Mouse (Mus musculus): Measurements from ENCODE around the gene Rapgef1. TPM values are rescaled to one million over a fixed set of nuclear protein-coding genes. Genes with fewer than 3 reads are reported as not detected.
A peak's percentile ranks its signal among the peaks of the same experiment; 100 is the strongest.

Gene Rapgef1
- total RNA-seq, 2 experiments from 2014 or later, result 104 to 107 TPM

DNA sequence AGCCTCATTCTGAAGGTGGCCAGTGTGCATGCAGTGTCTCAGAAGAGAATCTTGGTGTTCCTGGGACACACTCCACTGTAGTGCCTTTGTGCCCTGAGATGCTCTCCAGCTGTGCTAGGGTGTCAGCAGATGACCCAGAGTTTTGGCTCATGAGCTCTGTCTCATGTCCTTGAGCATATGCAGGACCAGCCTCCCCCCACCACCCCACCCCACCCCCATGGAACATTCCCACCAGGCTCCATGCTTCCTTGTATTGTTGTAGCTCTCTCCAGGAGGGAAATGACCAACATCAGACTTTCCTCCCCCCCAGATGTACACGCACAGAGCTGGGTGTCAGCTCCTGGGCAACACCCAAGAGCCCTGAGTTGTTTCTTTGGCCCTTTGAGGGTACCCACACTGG is 19.9 kb downstream of the Rapgef1 start:
- intact Hi-C loops (cut with DNase I), result no loop called here
- DNase-seq (ENCODE audit: low spot score in 2 of 2), result no peak

DNA sequence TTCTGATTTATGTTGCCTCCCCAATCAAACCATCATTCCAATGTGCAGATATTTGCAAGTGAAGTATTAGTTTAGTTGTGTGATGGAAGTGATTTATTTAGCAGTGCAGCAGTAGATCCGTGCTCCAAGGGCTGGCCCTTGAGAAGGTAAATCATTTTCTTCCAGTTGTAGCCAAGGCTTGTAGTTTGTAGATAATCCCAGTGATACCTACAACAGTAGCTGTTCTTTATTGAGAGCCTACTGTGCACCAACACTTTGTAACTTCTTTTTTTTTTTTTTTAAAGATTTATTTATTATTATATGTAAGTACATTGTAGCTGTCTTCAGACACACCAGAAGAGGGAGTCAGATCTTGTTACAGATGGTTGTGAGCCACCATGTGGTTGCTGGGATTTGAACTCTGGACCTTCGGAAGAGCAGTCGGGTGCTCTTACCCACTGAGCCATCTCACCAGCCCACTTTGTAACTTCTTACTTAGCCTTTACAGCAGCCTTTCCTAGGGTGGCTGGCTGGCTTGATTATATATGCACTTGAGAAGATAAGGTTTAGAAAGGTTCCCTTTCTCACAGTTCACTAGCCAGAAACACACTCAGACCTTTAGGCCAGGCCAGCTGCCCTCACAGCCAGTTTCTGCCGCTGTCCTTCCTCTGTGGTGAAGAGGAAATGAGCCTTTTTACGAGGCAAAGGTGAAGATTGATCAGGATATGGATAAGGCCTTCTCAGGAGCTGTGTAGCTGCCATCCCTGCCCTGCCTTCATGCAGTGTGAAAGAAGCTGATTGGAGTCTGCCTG is 20.6 kb downstream of the Rapgef1 start:
- no peak for DNase-seq (ENCODE audit: low spot score in 2 of 2)
- intact Hi-C loops (cut with DNase I), result no loop called here

DNA sequence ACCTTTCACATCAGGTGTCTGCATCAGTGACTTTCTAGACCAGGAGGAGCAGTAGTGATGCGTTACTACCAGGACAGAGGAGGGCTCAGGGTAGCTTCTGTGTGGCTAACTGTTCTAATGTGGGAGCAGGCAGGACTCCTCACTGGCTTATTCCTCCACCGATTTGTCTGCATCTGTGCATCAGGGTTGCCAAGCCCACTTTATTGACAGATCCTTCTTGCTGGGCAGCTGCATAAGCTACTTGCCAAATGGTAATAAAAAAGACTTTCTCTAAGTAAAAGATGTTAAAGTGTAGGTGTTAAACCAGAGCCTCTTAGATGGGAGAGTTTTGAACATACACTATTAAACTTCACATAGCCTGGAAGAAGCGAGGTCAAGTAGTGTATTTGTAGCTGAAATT is 22.2 kb downstream of the Rapgef1 start:
- no peak for DNase-seq (ENCODE audit: low spot score in 2 of 2)
- intact Hi-C loops (cut with DNase I), result no loop called here

DNA sequence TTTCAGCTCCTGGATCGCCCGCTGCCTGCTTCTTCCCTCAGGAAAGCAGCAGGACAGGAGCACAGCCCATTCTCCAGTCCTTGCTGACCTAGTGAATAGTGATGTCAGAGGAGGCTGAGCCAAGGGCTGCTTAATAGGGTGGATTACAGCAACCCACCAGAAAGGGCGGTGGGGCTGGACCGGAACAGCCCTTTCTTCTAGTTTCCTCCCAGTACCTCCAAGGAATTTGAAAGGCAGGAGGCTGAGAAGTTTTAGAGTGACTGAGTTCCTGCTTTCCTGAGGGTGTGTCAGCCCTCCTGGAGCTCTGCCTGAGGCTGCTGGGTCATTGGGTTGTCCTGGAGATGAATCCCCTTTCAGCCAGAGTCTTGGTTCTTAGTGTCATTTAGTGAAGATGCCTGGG is 23.9 kb downstream of the Rapgef1 start:
- intact Hi-C loops (cut with DNase I), result no loop called here
- no peak for DNase-seq (ENCODE audit: low spot score in 2 of 2)

DNA sequence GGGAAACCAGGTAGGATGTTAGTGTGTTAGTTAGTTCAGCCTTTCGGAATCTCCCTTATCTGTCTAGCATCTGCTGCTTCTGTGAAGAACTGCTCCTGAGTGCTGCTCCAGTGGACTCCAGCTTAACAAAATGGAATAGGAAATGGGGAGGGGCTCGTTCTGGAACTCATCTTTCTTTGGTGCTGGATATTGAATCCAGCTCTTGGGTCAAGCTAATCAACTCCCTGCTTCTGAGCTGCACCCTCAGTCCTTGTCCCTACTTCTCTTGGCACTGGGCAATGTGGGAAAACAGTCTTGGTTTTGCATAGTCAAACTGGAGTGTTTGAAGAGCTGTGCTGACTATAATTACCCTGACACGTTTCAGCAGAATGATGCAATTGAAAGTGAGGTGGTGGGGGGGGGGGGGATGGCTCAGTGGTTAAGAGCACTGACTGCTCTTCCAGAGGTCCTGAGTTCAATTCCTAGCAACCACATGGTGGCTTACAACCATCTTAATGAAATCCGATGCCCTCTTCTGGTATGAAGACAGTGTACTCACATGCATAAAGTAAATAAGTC is 25.6 kb downstream of the Rapgef1 start:
- intact Hi-C loops (cut with DNase I), result no loop called here
- DNase-seq (ENCODE audit: low spot score in 2 of 2), result no peak

DNA sequence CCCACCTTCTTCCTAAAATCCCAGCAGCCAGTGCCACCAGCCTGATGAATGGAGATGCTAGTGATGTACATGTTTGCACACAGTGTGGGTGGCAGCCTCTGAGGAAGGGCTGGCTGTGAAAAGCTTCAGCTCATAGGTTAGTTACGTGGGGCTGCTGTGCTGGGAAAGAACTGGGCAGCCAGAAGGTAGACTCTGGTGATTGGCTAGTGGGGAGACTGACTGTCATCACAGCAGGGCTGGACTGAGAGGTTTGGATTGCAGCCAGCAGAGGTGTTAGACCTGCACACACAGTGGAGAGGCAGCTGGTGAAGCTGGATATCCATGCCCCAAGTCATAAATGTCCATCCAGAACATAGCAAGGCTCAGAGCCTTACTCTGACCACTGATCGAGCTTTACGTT is 27.1 kb downstream of the Rapgef1 start:
- no peak for DNase-seq (ENCODE audit: low spot score in 2 of 2)
- intact Hi-C loops (cut with DNase I), result no loop called here

DNA sequence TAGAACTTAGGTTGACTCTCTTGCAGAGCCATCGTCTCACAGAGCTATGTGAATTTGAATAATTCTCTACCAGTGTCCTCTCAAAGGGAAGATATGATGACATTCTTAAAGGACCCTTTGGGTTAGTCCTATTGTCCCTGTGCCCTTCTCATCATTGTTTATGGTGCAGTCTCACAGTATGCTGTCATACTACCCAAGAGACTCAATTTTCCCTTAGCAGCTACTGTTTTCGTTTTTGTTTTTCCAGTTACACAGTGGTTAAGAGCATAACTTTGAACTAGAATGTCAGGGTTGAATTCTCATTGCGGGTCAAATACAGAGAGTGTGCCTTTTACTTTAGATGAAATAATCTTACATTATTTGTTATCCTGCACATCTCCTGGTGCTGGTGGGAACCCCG is 27.6 kb downstream of the Rapgef1 start:
- intact Hi-C loops (cut with DNase I), result no loop called here

DNA sequence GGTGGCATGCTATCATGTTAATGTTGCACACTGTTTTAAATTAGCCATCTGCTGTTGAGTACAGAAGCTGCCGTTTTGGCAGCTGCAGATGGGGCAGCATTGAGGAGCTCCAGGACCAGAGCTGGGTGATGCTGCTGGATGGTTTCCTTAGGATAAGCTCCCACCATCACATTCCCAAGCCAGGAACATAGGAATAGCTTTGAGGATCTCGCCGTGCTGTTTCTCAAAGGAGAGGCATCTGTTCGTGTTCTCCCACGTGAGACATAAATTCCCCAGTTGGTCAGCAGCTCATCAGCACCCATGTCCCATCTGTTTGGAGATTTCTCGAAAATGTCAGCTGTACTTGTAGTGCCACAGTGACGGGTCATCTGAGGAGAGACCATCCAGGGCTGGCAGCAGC is 28.3 kb downstream of the Rapgef1 start:
- intact Hi-C loops (cut with DNase I), result no loop called here
- DNase-seq (ENCODE audit: low spot score in 2 of 2), result peak; percentile 79 to 81

More for the DNA sequence above, 27.6 kb downstream of the Rapgef1 start:
- no peak for DNase-seq (ENCODE audit: low spot score in 2 of 2)

DNA sequence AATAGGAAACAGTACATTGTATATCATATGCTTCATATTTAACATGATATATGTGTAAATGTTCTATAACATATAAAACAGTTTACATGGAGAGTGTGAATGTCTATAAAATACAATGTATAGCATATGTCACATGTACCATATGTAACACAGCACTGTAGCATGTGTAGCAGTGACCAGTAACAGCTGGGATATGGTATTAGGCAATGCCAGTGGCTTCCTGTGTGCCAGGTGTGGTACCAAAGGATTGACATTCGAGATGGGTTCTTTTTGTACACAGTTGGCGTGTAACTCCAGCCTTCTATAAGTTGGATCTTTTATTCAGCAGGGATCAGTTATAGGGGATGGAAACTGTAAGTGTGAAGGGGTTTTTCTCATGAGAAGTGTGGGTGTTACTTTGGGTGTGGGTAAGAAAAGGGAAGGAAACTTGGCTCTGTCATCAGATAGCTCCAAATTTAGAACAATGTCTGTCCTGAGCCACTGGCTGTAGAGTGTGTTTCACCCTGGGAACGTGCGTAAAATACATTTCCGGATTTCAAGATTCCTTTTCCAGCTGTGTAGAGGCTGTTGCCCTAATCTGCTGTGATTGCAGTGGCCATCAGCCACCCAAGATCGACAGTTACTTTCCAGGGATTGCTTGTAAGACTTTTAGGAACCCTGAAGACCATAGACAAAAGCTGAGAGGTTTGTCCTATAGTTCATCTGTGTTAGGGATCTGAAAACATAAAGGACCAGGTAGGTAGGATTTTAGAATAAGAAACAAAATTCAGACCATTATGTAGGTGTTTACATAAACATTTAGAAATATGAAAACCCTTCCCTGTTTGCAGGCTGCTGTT is 29.7 kb downstream of the Rapgef1 start:
- DNase-seq (ENCODE audit: low spot score in 2 of 2), result no peak
- intact Hi-C loops (cut with DNase I), result no loop called here

DNA sequence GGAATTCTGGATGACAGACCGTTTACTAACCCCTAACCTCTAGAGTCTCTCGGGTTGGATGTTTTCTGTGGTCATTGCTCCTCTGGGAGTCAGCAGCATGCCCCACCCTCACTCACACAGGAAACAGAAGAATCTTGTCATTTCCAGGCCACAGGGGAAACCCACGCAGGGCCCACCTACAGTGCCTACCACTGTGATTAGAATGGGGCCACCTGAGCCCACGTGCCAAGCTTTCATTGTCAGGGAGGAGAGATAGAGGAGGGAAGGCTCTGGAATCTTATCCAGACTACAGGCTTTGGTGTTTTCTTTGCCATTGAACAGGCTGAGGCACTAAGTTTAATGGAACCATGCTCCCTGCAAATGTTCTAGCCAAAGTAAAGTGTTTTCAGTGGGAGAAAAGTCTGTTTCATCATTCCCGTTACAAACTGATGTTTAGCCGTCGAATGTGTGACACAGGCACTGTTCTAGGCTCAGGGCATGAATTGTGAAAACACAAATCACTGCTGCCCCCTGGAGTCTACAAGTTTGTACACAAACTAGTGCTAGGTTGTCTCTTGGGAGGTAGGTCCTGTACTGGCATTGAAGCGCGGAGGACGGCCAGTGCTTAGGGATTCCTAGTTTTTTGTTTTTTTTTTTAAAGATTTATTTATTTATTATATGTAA is 30.4 kb downstream of the Rapgef1 start:
- intact Hi-C loops (cut with DNase I), result no loop called here
- DNase-seq (ENCODE audit: low spot score in 2 of 2), result no peak

DNA sequence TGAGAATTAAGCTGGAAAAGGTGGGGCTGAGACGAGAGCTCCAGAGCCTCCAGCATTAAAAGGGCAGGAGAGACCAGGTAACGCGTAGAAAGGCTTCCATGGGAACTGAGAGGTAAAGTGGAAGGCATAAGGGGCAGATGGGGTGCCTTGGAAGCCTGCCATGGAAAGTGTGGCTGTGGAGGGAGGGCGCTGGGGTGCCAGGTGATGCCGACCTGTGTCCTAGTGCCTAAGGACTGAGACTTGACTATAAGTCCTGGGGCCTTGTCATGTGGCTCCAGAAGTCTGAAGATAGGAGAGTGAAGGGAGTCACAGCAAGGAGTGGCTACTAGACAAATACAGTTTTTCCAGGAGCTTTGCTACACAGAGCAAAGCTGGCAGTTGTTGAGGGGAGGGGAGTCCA is 32.4 kb downstream of the Rapgef1 start:
- intact Hi-C loops (cut with DNase I), result no loop called here
- no peak for DNase-seq (ENCODE audit: low spot score in 2 of 2)

DNA sequence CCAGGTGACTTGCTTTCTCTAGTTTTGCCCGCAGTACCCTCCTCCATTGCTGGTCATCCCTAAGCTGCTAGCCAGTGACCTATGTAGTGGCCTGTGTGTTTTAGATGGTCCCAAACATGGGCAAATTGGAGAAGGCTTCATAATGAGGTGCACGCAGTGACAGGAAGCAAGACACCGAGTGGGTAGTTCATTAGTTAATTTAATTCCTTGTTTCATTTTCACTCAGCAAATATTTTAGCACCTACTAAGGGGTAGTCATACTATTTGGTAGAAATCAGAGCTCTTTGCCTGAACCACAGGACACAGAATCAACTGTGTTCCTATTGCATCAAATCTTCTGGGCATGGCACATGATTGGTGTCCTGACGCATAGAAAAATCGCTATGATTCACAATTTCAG is 35.9 kb downstream of the Rapgef1 start:
- intact Hi-C loops (cut with DNase I), result no loop called here

DNA sequence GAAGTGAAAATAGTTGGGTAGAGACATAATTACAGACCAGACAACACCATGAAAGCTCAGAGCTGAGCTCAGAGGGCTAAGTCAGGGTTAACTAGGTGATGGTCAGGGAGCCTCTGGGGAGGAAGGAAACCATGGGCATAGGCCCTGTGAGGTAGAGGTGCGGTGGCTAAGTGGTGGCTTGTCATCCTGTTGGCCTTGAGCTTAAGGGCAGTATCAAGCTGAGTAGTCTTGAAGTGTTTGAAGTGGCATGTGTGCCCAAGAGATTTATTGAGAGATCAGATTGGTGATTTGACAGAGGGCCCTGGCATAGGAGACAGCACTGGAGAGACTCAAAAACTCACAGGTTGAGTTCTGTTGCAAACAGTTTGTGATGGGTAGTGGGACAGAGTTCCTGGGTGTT is 36.6 kb downstream of the Rapgef1 start:
- intact Hi-C loops (cut with DNase I), result no loop called here
- no peak for DNase-seq (ENCODE audit: low spot score in 2 of 2)

More for the DNA sequence above, 35.9 kb downstream of the Rapgef1 start:
- no peak for DNase-seq (ENCODE audit: low spot score in 2 of 2)

DNA sequence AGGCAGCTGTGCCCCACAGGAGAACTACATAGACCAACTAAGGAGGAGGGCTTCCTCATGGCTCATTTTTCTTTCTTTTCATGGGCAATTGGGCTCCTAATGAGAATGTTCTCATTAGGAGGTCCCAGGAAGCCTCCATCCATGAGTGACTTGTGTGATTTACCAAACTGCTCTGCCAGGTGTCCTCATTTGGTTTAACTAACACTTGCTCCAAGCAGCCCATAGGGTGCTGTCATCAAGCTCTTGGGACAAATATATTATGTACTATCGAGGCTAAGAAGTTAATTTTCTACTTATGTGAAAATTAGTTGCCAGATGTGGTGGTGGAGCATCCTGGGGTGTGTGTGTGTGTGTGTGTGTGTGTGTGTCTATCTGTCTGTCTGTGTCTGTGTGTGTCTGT is 37.6 kb downstream of the Rapgef1 start:
- intact Hi-C loops (cut with DNase I), result no loop called here
- no peak for DNase-seq (ENCODE audit: low spot score in 2 of 2)

DNA sequence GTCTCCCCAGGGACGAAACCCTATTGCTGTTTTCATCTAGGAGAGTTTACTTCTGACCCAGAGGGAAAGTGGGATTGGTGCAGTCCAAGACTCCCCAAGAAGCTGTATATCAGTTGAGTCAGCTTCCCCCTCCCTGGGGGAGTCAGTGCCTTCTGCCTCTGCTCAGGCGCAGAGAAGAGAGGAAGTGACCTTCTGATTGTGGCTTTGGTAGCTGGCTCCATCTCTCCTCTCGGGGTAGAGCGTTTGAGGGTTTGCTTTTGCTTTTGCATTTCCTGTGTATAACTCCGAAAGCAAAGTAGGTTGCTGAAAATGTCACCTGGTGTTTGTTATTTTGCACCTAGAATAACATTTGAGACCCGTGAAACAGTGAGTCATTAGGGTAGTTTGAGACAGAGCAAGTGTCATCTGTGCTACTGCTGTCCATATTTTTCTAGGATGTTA is 42.3 kb downstream of the Rapgef1 start:
- intact Hi-C loops (cut with DNase I), result no loop called here
- no peak for DNase-seq (ENCODE audit: low spot score in 2 of 2)

DNA sequence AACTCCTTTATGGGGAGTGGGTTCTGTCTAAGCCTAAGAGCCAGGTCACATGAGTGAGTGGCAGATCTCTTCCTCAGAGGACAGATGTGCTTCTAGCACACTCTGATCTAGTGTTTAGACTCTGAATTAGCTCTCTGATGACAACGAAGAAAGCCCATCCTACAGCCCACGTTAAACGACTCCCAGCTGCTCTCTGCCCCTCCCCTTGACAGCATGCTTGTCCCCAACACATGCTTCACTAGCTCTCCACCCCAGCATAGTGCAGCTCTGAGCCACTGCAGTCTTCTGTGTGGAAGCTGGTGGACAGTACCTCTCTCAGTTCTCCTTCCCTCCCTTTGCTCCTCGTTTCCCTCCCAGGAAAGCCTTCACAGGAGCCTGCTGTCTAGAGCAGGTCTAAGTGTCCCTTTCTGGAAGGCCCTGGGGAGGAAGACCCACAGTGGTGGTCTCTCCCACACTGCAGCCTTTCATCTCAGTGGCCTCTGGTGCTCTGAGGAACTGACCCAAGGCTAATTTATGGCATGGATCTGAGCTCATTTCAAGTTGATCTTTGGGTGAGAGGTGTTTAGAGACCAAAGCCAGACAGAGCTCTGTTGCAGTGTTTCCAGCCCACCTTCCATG is 43.8 kb downstream of the Rapgef1 start:
- no peak for DNase-seq (ENCODE audit: low spot score in 2 of 2)
- intact Hi-C loops (cut with DNase I), result no loop called here

DNA sequence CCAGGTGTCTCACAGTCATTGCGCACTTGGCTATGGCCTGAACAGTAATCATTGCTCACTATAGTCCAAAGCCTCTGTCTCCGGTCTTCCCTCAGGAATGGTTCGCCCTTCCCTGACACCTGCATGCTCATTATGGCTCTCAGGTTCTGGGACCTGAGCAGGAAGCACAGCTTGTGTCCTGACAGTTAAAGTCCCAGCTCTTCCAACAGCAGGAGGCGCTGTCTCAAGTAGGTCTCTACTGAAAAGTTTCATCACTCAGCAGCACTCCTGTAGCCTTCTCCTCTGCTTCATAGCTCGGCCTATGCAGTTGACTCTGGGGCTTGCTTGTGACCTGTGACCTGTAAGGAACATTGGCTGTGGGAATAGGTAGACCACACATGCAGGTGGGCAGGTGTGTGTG is 45.9 kb downstream of the Rapgef1 start:
- intact Hi-C loops (cut with DNase I), result no loop called here
- DNase-seq (ENCODE audit: low spot score in 2 of 2), result no peak

DNA sequence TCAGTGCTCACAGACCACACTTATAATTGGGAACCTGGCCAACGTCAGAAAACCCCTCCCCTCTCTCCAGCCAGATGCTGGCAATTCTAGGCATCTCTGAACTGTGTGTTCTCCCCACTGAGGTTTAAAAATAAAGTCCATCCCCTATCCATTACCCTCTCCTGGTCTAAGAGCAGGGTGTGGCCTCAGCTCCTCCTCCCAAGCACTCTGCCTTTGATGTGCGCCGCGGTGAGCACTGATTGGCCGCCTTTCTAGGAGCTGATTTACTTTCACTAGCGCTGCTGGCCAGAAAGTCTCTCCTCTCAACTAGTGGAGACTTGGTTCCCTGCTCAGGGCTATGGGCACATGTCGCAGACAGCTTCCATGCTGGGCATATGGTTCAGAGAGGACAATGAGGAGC is 47.1 kb downstream of the Rapgef1 start:
- DNase-seq (ENCODE audit: low spot score in 2 of 2), result no peak
- intact Hi-C loops (cut with DNase I), result no loop called here

DNA sequence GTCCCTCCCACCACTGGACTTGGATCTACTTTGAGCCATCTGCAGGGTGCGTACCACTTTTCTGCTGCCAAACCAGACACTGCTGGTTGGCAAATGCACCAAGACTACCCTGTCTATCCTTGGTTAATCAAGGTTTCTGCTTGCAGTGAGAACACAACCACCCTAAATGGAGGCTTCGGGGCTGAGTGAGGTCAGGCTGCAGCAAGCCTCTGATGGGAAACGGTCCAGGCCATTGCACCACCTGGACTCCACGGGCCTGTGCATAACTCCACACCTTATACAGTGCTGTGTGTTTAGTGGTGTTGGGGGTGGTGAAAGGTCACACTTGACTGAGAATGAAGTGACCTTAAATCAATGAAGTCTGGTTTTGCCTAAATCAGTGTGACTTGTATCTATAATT is 47.6 kb downstream of the Rapgef1 start:
- intact Hi-C loops (cut with DNase I), result no loop called here

More for the DNA sequence above, 47.6 kb downstream of the Rapgef1 start:
- no peak for DNase-seq (ENCODE audit: low spot score in 2 of 2)

Data from left cerebral cortex, postnatal 36 days (tissue).